Mouse (Mus musculus) liver, embryonic 14.5 days (tissue): ENCODE measurements around the gene Lrmda. TPM values are rescaled to one million over a fixed set of nuclear protein-coding genes. Genes with fewer than 3 reads are reported as not detected.

Experiments used
- ATAC-seq: fragments of 200-750 bp; cut with Nextera tagmentation; 2 replicates; pipeline ENCODE4 v1.8.0; 2017; ENCODE audit warnings: moderate number of reproducible peaks, mild to moderate bottlenecking, moderate library complexity; ENCODE audit not compliant: insufficient read depth
- DNase-seq, 3 experiments: peaks; one replicate each; pipeline ENCODE4 v3.0.0-alpha.2; 2012 to 2013; ENCODE audit warnings: low read depth in 3 of 3, low spot score in 3 of 3
- H3K27ac ChIP-seq: fragments of 300-500 bp; sonication (generic); 2 replicates; pipeline ENCODE4 v1.5.1; 2014; ENCODE audit warnings: moderate library complexity, mild to moderate bottlenecking, control low read depth, inconsistent platforms
- H3K27me3 ChIP-seq: fragments of 300-500 bp; sonication (generic); 2 replicates; pipeline ENCODE4 v1.6.1; 2014; ENCODE audit warnings: mild to moderate bottlenecking, low read length, moderate library complexity; ENCODE audit not compliant: control insufficient read depth, insufficient read depth
- H3K36me3 ChIP-seq: fragments of 300-500 bp; sonication (generic); replicated peaks from 2 replicates; pipeline ENCODE4 v1.6.1; 2014; ENCODE audit warnings: low read depth; ENCODE audit not compliant: control insufficient read depth, insufficient read depth
- H3K4me1 ChIP-seq, 2 experiments: fragments of 200-500 bp in 1 of 2; fragments of 300-500 bp in 1 of 2; sonication (generic) in 1 of 2; replicated peaks; 2 replicates each; pipeline ENCODE4 v1.6.1; 2012 to 2014; ENCODE audit warnings: antibody characterized with exemption in 1 of 2, inconsistent platforms in 1 of 2, low read length in 1 of 2; ENCODE audit not compliant: control insufficient read depth in 2 of 2, insufficient read depth in 2 of 2
- H3K4me2 ChIP-seq: fragments of 300-500 bp; sonication (generic); 2 replicates; pipeline ENCODE4 v1.6.1; 2014; ENCODE audit warnings: low read depth, mild to moderate bottlenecking, control low read depth, moderate library complexity
- H3K4me3 ChIP-seq, 2 experiments: fragments of 200-500 bp in 1 of 2; fragments of 300-500 bp in 1 of 2; sonication (generic) in 1 of 2; 2 replicates each; pipeline ENCODE4 v1.5.1; 2012 to 2014; ENCODE audit warnings: low read depth in 2 of 2, low read length in 2 of 2, mild to moderate bottlenecking in 2 of 2, control low read depth in 1 of 2, inconsistent platforms in 1 of 2, moderate library complexity in 1 of 2; ENCODE audit not compliant: insufficient read depth in 1 of 2
- H3K9ac ChIP-seq: fragments of 300-500 bp; sonication (generic); replicated peaks from 2 replicates; pipeline ENCODE4 v1.6.1; 2014; ENCODE audit warnings: mild to moderate bottlenecking, control low read depth, moderate library complexity
- H3K9me3 ChIP-seq: fragments of 300-500 bp; sonication (generic); 2 replicates; pipeline ENCODE4 v1.6.1; 2016; ENCODE audit warnings: low read length, mixed read lengths; ENCODE audit not compliant: control insufficient read depth
- CTCF ChIP-seq: IDR thresholded peaks from 2 replicates; pipeline ENCODE4 v1.5.1; 2016; ENCODE audit warnings: antibody characterized with exemption, low read depth, control low read depth
- EP300 ChIP-seq: IDR thresholded peaks from 2 replicates; pipeline ENCODE4 v1.6.1; 2016; ENCODE audit warnings: antibody characterized with exemption, low read depth
- WGBS: fragments of 180-500 bp; shearing (Covaris S2); extraction: QIAGEN DNeasy Blood & Tissue Kit; methylation state at CpG from one replicate; pipeline ENCODE4 v1.1.7; 2014; ENCODE audit not compliant: insufficient replicate concordance; 5-methylcytosine and 5-hydroxymethylcytosine counted together
- polyA plus RNA-seq, 2 experiments: library from polyadenylated mRNA; depleted of rRNA in 1 of 2; stranded (reverse) in 1 of 2; unstranded in 1 of 2; fragments of >200 nt; fragmentation: Nextera tagmentation in 1 of 2; extraction: Ambion mirVana in 1 of 2; gene quantifications; 2 replicates each; pipeline versions ENCODE4 v1.2.1 to v1.2.3; 2012 to 2014

Lrmda gene
- polyA plus RNA-seq, 2 experiments, result 0.18 to 0.22 TPM

DNA sequence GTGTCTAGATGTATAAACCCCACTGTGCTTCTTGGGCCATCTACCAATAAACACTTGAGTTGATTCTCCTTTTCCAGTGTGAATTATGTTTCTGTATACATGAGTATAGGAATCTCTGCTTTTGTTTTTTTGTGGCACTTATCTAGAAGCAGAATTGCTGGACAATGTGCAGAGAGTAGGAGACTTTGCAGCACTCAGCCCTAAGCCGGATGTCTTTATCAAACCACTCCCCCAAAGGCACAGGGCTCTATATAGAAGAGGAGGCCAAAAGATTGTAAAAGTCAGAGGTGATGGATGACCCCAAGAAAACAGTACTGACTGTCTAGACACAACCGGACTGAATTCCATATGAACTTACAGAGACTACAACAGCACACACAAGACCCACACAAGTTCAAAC, 182.2 kb downstream of the Lrmda start:
- H3K4me1 ChIP-seq, result peaks cover 0 to 9% of the 10 kb centered on the region in 2 experiments; a peak in 1 of 4 replicates
- H3K9me3 ChIP-seq, result no peaks in the 10 kb centered on the region
- no peak overlapping the region for H3K9ac ChIP-seq
- no peak for DNase-seq
- no peak overlapping the region for H3K4me2 ChIP-seq
- no peak overlapping the region for H3K4me3 ChIP-seq
- no peak for TF ChIP-seq EP300
- TF ChIP-seq CTCF, result no peak
- H3K27ac ChIP-seq, result no peak overlapping the region
- H3K27me3 ChIP-seq, result no peaks in the 10 kb centered on the region
- ATAC-seq, result no peak
- H3K36me3 ChIP-seq, result no peaks in the 10 kb centered on the region
- 46% methylated on average over 2 of the region's 2 CpGs for WGBS

DNA sequence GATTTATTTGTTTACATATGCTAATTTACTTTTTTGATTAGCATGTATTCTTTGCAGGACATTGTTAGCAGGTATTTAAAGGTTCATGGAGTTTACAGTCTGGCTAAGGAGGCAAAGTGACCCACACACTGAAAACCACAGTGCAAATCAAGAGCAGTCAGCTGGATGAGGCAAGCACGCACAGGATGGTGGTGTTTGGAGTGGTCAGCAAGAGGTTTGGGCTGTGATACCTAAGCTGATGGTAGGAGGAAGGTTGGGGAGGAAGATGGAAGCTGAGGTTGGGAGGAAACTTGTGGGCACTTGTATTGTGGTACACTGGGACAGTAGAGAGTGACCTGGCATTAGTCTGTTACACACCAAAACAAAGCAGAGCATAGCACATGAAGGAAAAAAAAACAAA, 191.1 kb downstream of the Lrmda start:
- ATAC-seq (no peak), DNase-seq (no peak)
- WGBS, result 58% methylated on average over 1 of the region's 1 CpGs
- H3K4me3 ChIP-seq, result no peak overlapping the region
- no peak overlapping the region for H3K27ac ChIP-seq
- TF ChIP-seq EP300 (no peak), CTCF (no peak)
- H3K4me2 ChIP-seq, result no peak overlapping the region
- H3K36me3 ChIP-seq, result no peaks in the 10 kb centered on the region
- no peak overlapping the region for H3K9ac ChIP-seq
- H3K4me1 ChIP-seq, result peaks cover 0 to 5% of the 10 kb centered on the region in 2 experiments; a peak in 1 of 4 replicates
- no peaks in the 10 kb centered on the region for H3K27me3 ChIP-seq
- H3K9me3 ChIP-seq, result no peaks in the 10 kb centered on the region

DNA sequence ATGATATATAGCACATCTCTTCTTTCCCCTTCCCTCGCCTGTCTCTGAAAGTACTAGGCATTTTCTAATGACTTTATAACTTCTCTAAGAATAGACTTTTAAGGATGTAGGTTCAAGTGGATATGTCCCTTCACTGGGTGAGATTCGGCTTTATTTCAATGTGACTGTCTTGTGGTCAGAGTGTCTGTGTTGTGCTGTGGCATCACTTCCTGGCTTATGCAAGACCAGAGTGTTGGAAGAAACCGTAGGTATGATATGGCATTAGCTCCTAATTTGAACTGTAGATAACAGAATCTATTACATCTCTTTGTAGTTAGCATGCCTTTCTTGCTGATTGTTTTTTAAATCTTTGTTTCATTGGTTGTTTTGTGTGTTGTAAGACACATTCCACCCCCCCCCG, 198.7 kb downstream of the Lrmda start:
- Histone ChIP-seq H3K4me2 (no peak overlapping the region), H3K9ac (no peak overlapping the region), H3K36me3 (no peaks in the 10 kb centered on the region), H3K9me3 (no peaks in the 10 kb centered on the region), H3K27ac (no peak overlapping the region), H3K4me1 (no peaks in the 10 kb centered on the region), H3K4me3 (no peak overlapping the region), H3K27me3 (no peaks in the 10 kb centered on the region)
- 25% methylated on average over 4 of the region's 4 CpGs for WGBS
- no peak for DNase-seq
- TF ChIP-seq EP300 (no peak), CTCF (no peak)
- ATAC-seq, result no peak

DNA sequence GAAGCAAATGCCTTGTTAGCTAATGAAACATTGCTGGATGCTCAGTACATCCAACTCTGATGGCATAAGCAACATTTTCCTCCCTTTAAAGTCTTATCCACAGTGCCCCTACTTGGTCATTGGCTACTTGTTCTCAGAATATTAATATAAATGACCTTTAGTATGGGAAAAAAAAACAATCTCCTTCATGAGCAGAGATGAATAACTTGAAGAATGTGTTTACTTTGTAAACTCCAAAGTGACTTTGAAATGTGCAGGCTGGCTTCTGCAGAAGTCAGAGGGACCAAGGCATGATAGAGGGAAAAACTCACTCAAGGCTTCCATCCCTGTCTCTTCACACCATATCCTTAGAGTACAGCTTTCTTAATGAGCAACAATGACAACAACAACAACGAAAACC, 202.5 kb downstream of the Lrmda start:
- peaks cover 13 to 19% of the 10 kb centered on the region in 2 experiments for H3K4me1 ChIP-seq
- no peak overlapping the region for H3K4me2 ChIP-seq
- 46% methylated on average over 1 of the region's 1 CpGs for WGBS
- no peaks in the 10 kb centered on the region for H3K27me3 ChIP-seq
- no peak for TF ChIP-seq EP300
- TF ChIP-seq CTCF, result no peak
- H3K27ac ChIP-seq, result no peak overlapping the region
- ATAC-seq (no peak), DNase-seq (no peak)
- H3K9me3 ChIP-seq, result no peaks in the 10 kb centered on the region
- no peak overlapping the region for H3K4me3 ChIP-seq
- no peaks in the 10 kb centered on the region for H3K36me3 ChIP-seq
- H3K9ac ChIP-seq, result no peak overlapping the region

DNA sequence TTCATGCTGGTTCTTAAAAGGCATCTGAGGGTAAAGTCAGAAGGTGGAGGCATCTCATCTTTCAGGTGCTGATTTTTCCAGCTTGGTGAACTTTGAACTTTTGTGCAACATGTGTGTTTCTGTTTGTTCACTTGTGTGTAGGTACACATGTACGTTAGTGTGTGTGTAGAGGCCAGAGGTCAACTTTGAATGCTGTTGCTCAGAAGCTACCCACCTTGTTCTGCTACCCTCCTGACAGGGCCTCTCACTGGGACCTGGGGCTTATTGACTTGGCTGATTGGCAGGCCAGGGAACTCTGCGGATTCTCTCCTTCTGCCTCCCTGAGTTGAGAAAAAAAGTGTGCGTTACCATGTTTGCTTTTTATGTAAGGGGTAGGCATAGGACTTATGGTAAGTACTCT, 203.1 kb downstream of the Lrmda start:
- Histone ChIP-seq H3K9me3 (no peaks in the 10 kb centered on the region), H3K4me3 (no peak overlapping the region), H3K27ac (no peak overlapping the region), H3K4me2 (no peak overlapping the region), H3K36me3 (no peaks in the 10 kb centered on the region), H3K4me1 (peaks cover 15 to 25% of the 10 kb centered on the region in 2 experiments), H3K27me3 (no peaks in the 10 kb centered on the region), H3K9ac (no peak overlapping the region)
- TF ChIP-seq EP300, result no peak
- TF ChIP-seq CTCF, result no peak
- DNase-seq, result no peak
- ATAC-seq, result no peak
- 72% methylated on average over 3 of the region's 3 CpGs for WGBS

DNA sequence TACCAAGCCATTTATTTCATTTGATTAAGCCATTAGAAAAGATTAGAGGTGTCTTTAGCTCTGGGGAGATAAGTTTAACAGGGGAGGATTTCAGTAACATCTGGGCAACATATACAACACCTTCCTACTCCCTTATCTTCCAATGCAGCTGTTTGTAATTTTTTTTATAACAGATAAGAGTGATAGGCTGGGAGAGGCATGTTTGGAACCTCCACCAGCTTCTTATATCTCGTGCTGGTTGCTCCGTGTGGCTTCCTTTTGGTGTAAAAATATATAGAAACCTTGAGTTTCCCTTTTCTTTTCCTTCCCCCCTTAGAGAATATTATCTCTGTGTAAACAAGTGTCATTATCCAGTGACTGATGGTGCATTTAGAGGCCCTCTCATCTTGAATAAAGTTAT, 206.7 kb downstream of the Lrmda start:
- Histone ChIP-seq H3K9me3 (no peaks in the 10 kb centered on the region), H3K36me3 (no peaks in the 10 kb centered on the region), H3K4me1 (peaks cover 20 to 40% of the 10 kb centered on the region in 2 experiments), H3K9ac (0 out of 2 replicates have a peak overlapping the region, but pooled peaks have one; percentile 23), H3K4me2 (peak overlapping the region; percentile 51), H3K27me3 (no peaks in the 10 kb centered on the region), H3K4me3 (no peak overlapping the region), H3K27ac (peak overlapping the region; percentile 77)
- TF ChIP-seq EP300, result peak; percentile 78
- TF ChIP-seq CTCF, result no peak
- ATAC-seq (peak; percentile 90), DNase-seq (peak; percentile 55 to 72 (median 69))
- 1% methylated on average over 2 of the region's 2 CpGs for WGBS
